Mouse (Mus musculus) ZHBTc4 (cell line): Measurements from ENCODE around the gene Actn3.

Source experiments
- DNase-seq: peaks from one replicate; pipeline ENCODE4 v3.0.0-alpha.2; 2011; ENCODE audit warnings: low read depth, low spot score

Gene Actn3

DNA sequence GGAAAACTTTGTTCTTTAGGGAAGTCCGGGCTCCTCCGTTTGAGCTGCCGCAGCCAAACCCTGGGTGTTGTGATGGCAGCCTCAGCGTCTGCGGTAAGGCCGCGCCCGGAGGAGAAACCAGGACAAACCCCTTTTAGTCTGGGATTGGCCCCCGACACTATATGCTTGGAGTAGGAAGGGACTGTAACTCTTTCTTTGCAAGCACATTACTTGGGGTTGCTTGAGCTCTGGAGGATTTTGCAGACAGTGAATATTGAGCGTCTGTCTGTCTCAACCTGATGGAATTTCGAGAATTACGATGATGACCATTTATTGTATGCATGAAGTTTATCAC lies 65.8 kb downstream of the Actn3 start:
- DNase-seq = no peak
